Mouse (Mus musculus): Measurements from ENCODE around the gene Slc39a5. TPM values are rescaled to one million over a fixed set of nuclear protein-coding genes. Genes with fewer than 3 reads are reported as not detected.

Gene Slc39a5
- polyA plus RNA-seq, 1 experiment from 2014 or later = not detected

DNA sequence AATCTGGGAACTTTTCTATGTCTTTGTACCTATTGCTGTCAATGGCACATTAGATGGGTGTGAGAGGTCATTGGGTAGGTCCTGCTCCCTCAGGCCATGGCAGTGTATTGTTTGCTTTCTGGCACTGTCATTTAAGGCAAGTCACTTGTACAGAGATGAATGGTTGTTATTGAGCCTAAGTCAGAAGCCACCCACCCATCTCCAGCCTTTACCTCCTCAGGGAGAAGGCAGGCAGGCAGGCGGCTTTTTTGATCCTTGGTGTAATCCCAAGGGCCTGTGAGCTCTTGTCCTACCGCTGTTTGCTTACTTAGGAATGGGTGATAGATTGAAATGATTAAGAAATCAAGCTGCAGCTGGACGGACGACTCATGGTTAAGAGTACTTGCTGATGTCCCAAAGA lies 28.4 kb upstream of the Slc39a5 start:
- Histone ChIP-seq H3K27me3 (no peaks in the 10 kb centered on the region), H3K4me2 (no peak overlapping the region), H3K4me3 (no peak overlapping the region), H3K9me3 (replicated peaks) (no peaks in the 10 kb centered on the region), H3K9ac (no peak overlapping the region), H3K4me1 (no peaks in the 10 kb centered on the region), H3K36me3 (ENCODE audit: poor library complexity, severe bottlenecking) (peaks cover 74% of the 10 kb centered on the region), H3K27ac (no peak overlapping the region)
- WGBS = 89% methylated on average over 4 of the region's 4 CpGs
- no peak for ATAC-seq

GRCm38 (mm10) chr10:128429052-128429451 lies 28.0 kb upstream of the Slc39a5 start:
- H3K27ac ChIP-seq = no peak overlapping the region
- H3K27me3 ChIP-seq = no peaks in the 10 kb centered on the region
- H3K9me3 ChIP-seq (replicated peaks) = no peaks in the 10 kb centered on the region
- no peak overlapping the region for H3K4me3 ChIP-seq
- no peak overlapping the region for H3K4me2 ChIP-seq
- no peak for ATAC-seq
- H3K4me1 ChIP-seq = no peaks in the 10 kb centered on the region
- H3K36me3 ChIP-seq (ENCODE audit: poor library complexity, severe bottlenecking) = peaks cover 74% of the 10 kb centered on the region
- no peak overlapping the region for H3K9ac ChIP-seq
- WGBS = 95% methylated on average over 5 of the region's 5 CpGs

DNA sequence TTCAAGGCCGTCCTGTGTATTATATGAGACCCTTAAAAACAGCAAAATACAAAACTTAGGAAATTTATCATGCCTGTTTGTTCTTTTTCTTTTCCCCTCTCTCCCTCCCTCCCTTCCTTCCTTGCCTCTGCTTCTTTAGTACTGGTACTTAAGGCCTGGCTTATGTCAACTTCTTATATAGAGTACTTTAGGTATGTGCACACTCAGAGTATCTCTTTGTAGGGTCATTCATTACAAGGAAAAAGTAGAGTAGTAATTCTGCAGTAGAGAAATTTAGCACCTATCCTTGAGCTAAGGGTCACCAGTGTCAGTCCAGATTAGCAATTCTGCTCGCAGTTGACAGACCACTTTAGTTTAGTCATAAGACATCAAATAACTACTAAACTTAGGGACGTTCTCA lies 24.2 kb upstream of the Slc39a5 start:
- H3K4me2 ChIP-seq = no peak overlapping the region
- ATAC-seq = no peak
- no peak overlapping the region for H3K9ac ChIP-seq
- 91% methylated on average over 3 of the region's 3 CpGs for WGBS
- H3K27ac ChIP-seq = no peak overlapping the region
- peaks cover 79% of the 10 kb centered on the region for H3K36me3 ChIP-seq (ENCODE audit: poor library complexity, severe bottlenecking)
- H3K4me3 ChIP-seq = no peak overlapping the region
- no peaks in the 10 kb centered on the region for H3K9me3 ChIP-seq (replicated peaks)
- no peaks in the 10 kb centered on the region for H3K4me1 ChIP-seq
- H3K27me3 ChIP-seq = no peaks in the 10 kb centered on the region

DNA sequence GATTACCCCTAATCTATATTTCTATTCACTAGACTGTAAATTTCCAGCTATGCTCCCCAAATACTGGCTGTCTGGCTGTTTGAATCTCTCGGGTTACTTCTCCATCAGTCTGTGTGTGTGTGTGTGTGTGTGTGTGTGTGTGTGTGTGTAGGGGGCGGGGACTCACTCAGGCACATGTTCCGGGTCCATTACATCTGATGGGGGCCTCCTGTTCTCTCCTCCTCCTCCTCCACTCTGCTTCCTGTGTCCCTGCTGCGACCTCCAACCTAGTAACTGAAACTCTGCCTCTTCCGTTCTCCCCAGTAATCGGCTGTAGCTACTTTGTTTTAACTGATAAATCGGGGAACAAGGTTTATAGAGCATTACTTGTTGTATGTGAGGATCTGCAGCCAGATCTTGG lies 23.6 kb upstream of the Slc39a5 start:
- no peaks in the 10 kb centered on the region for H3K4me1 ChIP-seq
- no peak overlapping the region for H3K9ac ChIP-seq
- no peak overlapping the region for H3K4me3 ChIP-seq
- H3K27ac ChIP-seq = no peak overlapping the region
- no peaks in the 10 kb centered on the region for H3K9me3 ChIP-seq (replicated peaks)
- 73% methylated on average over 7 of the region's 7 CpGs for WGBS
- peaks cover 79% of the 10 kb centered on the region for H3K36me3 ChIP-seq (ENCODE audit: poor library complexity, severe bottlenecking)
- ATAC-seq = no peak
- H3K4me2 ChIP-seq = no peak overlapping the region
- H3K27me3 ChIP-seq = no peaks in the 10 kb centered on the region

- H3K4me1 ChIP-seq = no peaks in the 10 kb centered on the region
- H3K36me3 ChIP-seq (ENCODE audit: poor library complexity, severe bottlenecking) = peaks cover 84% of the 10 kb centered on the region
- no peak for ATAC-seq
- H3K9me3 ChIP-seq (replicated peaks) = no peaks in the 10 kb centered on the region
- no peak overlapping the region for H3K27ac ChIP-seq
- H3K9ac ChIP-seq = no peak overlapping the region
- 94% methylated on average over 5 of the region's 5 CpGs for WGBS
- H3K4me2 ChIP-seq = no peak overlapping the region
- no peak overlapping the region for H3K4me3 ChIP-seq
- no peaks in the 10 kb centered on the region for H3K27me3 ChIP-seq
Observed at GRCm38 (mm10) chr10:128422426-128422825, 21.4 kb upstream of the Slc39a5 start.

DNA sequence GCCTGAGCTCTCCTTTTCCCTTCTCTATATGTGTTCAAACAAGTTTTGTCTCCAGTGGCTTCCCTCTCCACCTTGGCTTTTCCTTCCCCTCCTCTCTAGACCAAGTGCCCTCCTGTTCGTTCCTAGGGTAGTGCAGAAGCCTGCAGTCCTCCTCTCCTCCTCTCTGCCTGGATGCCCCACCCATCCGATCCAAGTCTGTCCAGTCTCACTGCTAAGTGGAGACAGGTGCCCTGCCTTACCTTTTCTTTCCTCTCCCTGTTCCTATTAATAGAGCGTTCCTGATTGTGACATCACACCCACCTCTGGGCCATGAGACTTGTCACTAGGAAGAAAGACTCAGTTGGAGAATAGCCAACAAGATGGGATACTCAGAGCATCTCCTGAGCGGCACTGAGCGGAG lies 13.8 kb upstream of the Slc39a5 start:
- WGBS = 88% methylated on average over 5 of the region's 5 CpGs
- Histone ChIP-seq H3K4me3 (no peak overlapping the region), H3K36me3 (ENCODE audit: poor library complexity, severe bottlenecking) (peaks cover 54% of the 10 kb centered on the region), H3K27me3 (no peaks in the 10 kb centered on the region), H3K27ac (no peak overlapping the region), H3K4me1 (peaks cover 39% of the 10 kb centered on the region), H3K9ac (no peak overlapping the region), H3K4me2 (no peak overlapping the region), H3K9me3 (replicated peaks) (no peaks in the 10 kb centered on the region)
- ATAC-seq = no peak

DNA sequence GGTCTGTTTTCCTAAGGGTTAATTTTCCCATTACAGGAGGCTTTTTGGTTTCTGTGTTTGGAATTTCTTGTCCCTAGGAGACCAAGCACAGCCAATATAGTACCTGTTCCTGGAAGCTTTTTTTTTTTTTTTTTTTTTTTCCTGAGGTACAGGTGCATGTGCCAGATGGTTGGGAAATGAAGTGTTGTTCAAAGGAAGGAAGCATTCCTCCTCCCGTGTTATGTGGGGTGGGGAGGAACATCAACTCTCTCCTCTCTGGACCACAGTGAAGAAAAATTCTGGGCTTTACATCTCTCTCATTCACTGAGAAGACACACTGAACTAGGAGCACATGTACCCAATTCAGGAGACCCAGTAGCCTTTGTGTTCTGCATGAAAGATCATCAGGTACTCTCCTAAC lies 12.0 kb upstream of the Slc39a5 start:
- H3K27ac ChIP-seq = no peak overlapping the region
- H3K9me3 ChIP-seq (replicated peaks) = no peaks in the 10 kb centered on the region
- WGBS = 44% methylated on average over 1 of the region's 1 CpGs
- ATAC-seq = no peak
- no peaks in the 10 kb centered on the region for H3K27me3 ChIP-seq
- peak overlapping the region; percentile 89 for H3K9ac ChIP-seq
- H3K36me3 ChIP-seq (ENCODE audit: poor library complexity, severe bottlenecking) = peaks cover 37% of the 10 kb centered on the region
- H3K4me3 ChIP-seq = peak overlapping the region; percentile 91
- H3K4me2 ChIP-seq = peak overlapping the region; percentile 97
- H3K4me1 ChIP-seq = peaks cover 47% of the 10 kb centered on the region

- peak overlapping the region; percentile 97 for H3K4me2 ChIP-seq
- H3K27ac ChIP-seq = peak overlapping the region; percentile 94; the same call in 1 of the 2 replicates
- no peaks in the 10 kb centered on the region for H3K27me3 ChIP-seq
- 32% methylated on average over 1 of the region's 1 CpGs for WGBS
- peak overlapping the region; percentile 91 for H3K4me3 ChIP-seq
- H3K4me1 ChIP-seq = peaks cover 51% of the 10 kb centered on the region
- ATAC-seq = no peak
- peaks cover 36% of the 10 kb centered on the region for H3K36me3 ChIP-seq (ENCODE audit: poor library complexity, severe bottlenecking)
- no peaks in the 10 kb centered on the region for H3K9me3 ChIP-seq (replicated peaks)
- peak overlapping the region; percentile 89 for H3K9ac ChIP-seq
Observed at GRCm38 (mm10) chr10:128412558-128412957, 11.5 kb upstream of the Slc39a5 start.

GRCm38 (mm10) chr10:128412055-128412381 lies 11.0 kb upstream of the Slc39a5 start:
- H3K4me3 ChIP-seq = peak overlapping the region; percentile 91
- peaks cover 31% of the 10 kb centered on the region for H3K36me3 ChIP-seq (ENCODE audit: poor library complexity, severe bottlenecking)
- 0% methylated on average over 14 of the region's 14 CpGs for WGBS
- H3K9ac ChIP-seq = peak overlapping the region; percentile 89
- no peaks in the 10 kb centered on the region for H3K27me3 ChIP-seq
- no peak for ATAC-seq
- peak overlapping the region; percentile 94 for H3K27ac ChIP-seq
- peak overlapping the region; percentile 97 for H3K4me2 ChIP-seq
- H3K9me3 ChIP-seq (replicated peaks) = no peaks in the 10 kb centered on the region
- H3K4me1 ChIP-seq = peaks cover 51% of the 10 kb centered on the region

GRCm38 (mm10) chr10:128411211-128412054 lies 10.4 kb upstream of the Slc39a5 start, which contains the start of the genes Nabp2 and Rnf41:
Gene Nabp2 (minus strand): TSS chr10:128411492.
Gene Rnf41 (plus strand): TSS chr10:128411657.
- peak; percentile 92 for ATAC-seq
- H3K4me1 ChIP-seq = peaks cover 51% of the 10 kb centered on the region

GRCm38 (mm10) chr10:128410560-128410845 lies 9.5 kb upstream of the Slc39a5 start:
- H3K4me1 ChIP-seq = peaks cover 51% of the 10 kb centered on the region
- H3K9ac ChIP-seq = peak overlapping the region; percentile 89
- H3K27me3 ChIP-seq = no peaks in the 10 kb centered on the region
- WGBS = 20% methylated on average over 4 of the region's 4 CpGs
- H3K36me3 ChIP-seq (ENCODE audit: poor library complexity, severe bottlenecking) = peaks cover 31% of the 10 kb centered on the region
- H3K27ac ChIP-seq = peak overlapping the region; percentile 94
- peak overlapping the region; percentile 91 for H3K4me3 ChIP-seq
- H3K4me2 ChIP-seq = peak overlapping the region; percentile 97
- ATAC-seq = no peak
- H3K9me3 ChIP-seq (replicated peaks) = no peaks in the 10 kb centered on the region

More at GRCm38 (mm10) chr10:128411211-128412054, 10.4 kb upstream of the Slc39a5 start, which contains the start of the genes Nabp2 and Rnf41:
- peak within 1 kb of the TSS; percentile 91 for H3K4me3 ChIP-seq
- H3K36me3 ChIP-seq (ENCODE audit: poor library complexity, severe bottlenecking) = peaks cover 31% of the 10 kb centered on the region
- under 1% methylated on average over 37 of the region's 50 CpGs for WGBS
- H3K27me3 ChIP-seq = no peaks in the 10 kb centered on the region
- no peaks in the 10 kb centered on the region for H3K9me3 ChIP-seq (replicated peaks)
- H3K27ac ChIP-seq = peak within 1 kb of the TSS; percentile 94
- peak within 1 kb of the TSS; percentile 89 for H3K9ac ChIP-seq
- H3K4me2 ChIP-seq = peak within 1 kb of the TSS; percentile 97

DNA sequence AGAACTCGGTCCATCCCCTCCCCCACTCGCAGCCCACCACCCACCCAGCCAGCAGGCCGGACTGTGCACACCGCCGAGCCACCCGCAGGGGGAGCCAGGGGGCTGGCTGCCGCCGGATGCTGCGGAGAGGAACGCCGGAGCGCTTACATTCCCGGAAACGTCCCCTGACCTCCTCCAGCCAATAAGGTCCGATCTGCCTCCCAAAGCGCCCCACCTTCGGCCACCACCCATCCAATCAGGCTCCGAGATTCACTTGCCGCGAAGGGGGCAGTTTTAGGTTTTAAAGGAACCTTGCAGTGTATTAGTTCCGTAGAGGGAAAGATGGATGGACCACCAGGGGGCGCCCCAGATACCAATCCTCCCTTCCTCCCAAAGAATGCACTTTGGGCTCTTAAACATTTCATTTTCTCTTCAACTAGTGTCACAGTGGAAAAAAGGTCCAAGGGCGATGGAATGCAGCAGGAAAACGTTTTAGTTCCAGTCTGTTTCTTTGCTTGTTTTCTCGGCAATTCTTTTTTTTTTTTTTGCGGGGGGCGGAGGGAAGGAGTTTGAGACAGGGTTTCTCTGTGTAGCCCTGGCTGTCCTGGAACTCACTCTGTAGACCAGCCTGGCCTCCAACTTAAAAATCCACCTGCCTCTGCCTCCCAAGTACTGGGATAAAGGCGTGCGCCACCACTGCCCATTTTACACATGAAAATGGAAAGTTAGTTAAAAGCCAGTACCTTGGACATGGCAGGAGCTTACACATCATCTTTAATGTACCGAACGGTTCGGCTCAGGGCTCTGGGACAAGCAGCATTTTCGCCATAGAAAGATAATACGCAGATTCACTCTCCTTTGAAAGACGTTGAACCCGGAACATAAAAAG lies 8.9 kb upstream of the Slc39a5 start:
- peaks cover 51% of the 10 kb centered on the region for H3K4me1 ChIP-seq
- H3K4me3 ChIP-seq = peak overlapping the region; percentile 91
- peak overlapping the region; percentile 97 for H3K4me2 ChIP-seq
- peak; percentile 90 for ATAC-seq
- 5% methylated on average over 36 of the region's 36 CpGs for WGBS
- peak overlapping the region; percentile 89 for H3K9ac ChIP-seq
- H3K9me3 ChIP-seq (replicated peaks) = no peaks in the 10 kb centered on the region
- no peaks in the 10 kb centered on the region for H3K27me3 ChIP-seq
- peaks cover 26% of the 10 kb centered on the region for H3K36me3 ChIP-seq (ENCODE audit: poor library complexity, severe bottlenecking)
- peak overlapping the region; percentile 94 for H3K27ac ChIP-seq
